Mouse (Mus musculus): ENCODE results near the gene Camsap2. TPM values are rescaled to one million over a fixed set of nuclear protein-coding genes. Genes with fewer than 3 reads are reported as not detected.

Gene Camsap2
- polyA plus RNA-seq, 1 experiment, result 7.3 TPM

DNA sequence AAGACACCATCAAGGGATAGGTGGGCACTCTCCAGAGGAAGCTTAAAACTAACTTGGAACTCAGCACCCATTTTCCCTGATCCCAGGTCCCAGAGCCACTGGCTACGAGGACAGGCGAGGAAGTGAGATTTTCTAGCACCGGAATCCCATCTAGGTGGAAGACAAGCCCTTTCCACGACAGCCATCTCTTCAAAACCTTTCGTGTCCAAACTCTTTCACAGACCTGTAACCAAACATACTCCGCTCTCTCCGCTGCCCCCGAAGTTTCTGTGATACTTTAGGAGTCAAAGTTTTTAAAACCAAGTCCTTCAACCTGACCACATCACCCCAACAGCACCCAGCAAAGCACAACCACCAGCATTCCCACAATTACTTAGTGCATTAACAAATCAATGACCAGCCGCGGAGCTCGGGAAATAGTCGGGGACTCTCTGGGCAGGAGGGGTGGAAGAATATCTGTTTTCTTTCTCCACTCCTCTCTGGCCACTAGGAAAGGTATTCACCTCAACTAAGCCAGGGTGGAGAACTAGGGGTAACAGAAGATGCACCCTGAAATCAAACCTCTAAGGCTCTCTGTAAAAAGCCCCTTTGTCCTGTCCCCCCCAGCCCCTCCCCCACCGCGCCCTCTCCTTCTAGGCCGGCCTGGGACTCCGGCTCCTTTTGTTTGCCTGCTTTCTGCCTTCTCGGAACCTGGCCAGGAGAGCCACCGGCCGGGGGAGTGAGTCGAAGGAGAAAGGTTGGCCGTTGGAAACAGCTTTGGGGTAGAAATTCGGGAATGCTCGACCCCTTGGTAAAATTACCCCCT is 112.7 kb downstream of the Camsap2 start:
- TF ChIP-seq POLR2A (IDR thresholded peaks at IDR 0.05; ENCODE audit: control insufficient read depth, extremely low read depth, insufficient read depth, low read length, poor library complexity) (no peak), CTCF (IDR thresholded peaks at IDR 0.05; ENCODE audit: borderline replicate concordance, control insufficient read depth, extremely low read depth, insufficient read depth, low read length, poor library complexity) (no peak)
- 23% methylated on average over 23 of the region's 23 CpGs for WGBS
- H3K27ac ChIP-seq (ENCODE audit: control insufficient read depth, insufficient read depth, low read length), result no peak overlapping the region

DNA sequence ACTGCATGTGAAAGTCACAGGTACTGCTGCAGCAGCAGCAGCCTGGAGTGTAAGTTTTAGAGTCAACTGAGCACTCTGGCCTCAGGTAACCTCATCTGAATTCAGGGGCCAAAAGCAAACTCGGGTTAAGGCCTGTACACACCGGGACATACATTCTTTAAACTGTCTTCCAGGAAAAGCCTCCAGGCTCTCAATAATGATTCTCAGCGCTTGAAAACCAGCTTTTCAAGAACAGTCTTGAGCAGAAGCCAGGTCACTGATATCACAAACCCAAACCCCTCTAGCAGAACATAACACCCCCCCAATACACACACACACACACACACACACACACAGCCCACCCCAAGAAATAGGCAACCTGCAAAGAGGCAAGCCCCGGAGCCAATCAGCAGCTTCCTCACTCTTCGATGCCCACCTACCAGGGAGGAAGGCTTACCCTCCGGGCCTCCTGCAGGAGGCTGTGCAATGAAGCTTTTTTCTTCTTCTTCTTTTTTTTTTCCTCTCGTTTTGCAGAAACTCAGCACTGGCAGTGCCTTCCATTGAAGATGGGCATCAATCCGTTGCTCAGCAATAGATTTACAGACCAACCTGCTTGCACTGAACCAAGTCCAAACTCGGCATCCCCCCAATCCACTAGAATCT is 113.5 kb downstream of the Camsap2 start:
- no peak overlapping the region for H3K27ac ChIP-seq (ENCODE audit: control insufficient read depth, insufficient read depth, low read length)
- H3K4me3 ChIP-seq (ENCODE audit: control insufficient read depth, insufficient read depth, low read length), result no peak overlapping the region
- no peaks in the 10 kb centered on the region; the same call in 1 of the 2 replicates for H3K27me3 ChIP-seq (ENCODE audit: control insufficient read depth, insufficient read depth, low read length)
- peaks cover 38% of the 10 kb centered on the region for H3K4me1 ChIP-seq (replicated peaks; ENCODE audit: control insufficient read depth, insufficient read depth, low read length)
- TF ChIP-seq CTCF (IDR thresholded peaks at IDR 0.05; ENCODE audit: borderline replicate concordance, control insufficient read depth, extremely low read depth, insufficient read depth, low read length, poor library complexity) (no peak), POLR2A (IDR thresholded peaks at IDR 0.05; ENCODE audit: control insufficient read depth, extremely low read depth, insufficient read depth, low read length, poor library complexity) (no peak)
- no peaks in the 10 kb centered on the region for H3K36me3 ChIP-seq (ENCODE audit: control insufficient read depth, insufficient read depth, low read length)
- WGBS, result 16% methylated on average over 9 of the region's 9 CpGs
- DNase-seq, result no peak

More for the DNA sequence above, 112.7 kb downstream of the Camsap2 start:
- Histone ChIP-seq H3K27me3 (ENCODE audit: control insufficient read depth, insufficient read depth, low read length) (no peaks in the 10 kb centered on the region; the same call in 1 of the 2 replicates), H3K36me3 (ENCODE audit: control insufficient read depth, insufficient read depth, low read length) (no peaks in the 10 kb centered on the region), H3K4me1 (replicated peaks; ENCODE audit: control insufficient read depth, insufficient read depth, low read length) (peaks cover 33% of the 10 kb centered on the region), H3K4me3 (ENCODE audit: control insufficient read depth, insufficient read depth, low read length) (no peak overlapping the region)
- no peak for DNase-seq

DNA sequence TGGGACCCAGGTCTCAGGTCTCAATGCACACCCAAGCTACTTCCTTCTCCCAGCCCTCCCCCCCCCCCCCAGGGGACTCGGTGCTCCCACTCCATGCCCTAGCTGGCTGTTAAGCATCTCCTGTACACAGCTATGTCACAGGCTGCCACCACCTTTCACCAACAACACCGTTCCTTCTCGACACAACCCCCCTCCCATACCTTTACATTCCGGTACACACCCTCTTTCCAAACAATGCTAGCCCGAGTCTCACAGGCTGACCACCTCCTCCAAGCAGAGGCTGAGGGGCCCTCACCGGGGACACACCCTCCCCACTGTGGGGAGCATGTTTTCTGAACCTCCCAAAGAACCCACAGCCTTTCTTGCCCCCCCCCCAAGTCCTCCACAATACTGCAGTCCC is 114.3 kb downstream of the Camsap2 start:
- DNase-seq, result no peak
- peaks cover 38% of the 10 kb centered on the region for H3K4me1 ChIP-seq (replicated peaks; ENCODE audit: control insufficient read depth, insufficient read depth, low read length)
- H3K4me3 ChIP-seq (ENCODE audit: control insufficient read depth, insufficient read depth, low read length), result no peak overlapping the region
- no peaks in the 10 kb centered on the region for H3K36me3 ChIP-seq (ENCODE audit: control insufficient read depth, insufficient read depth, low read length)
- TF ChIP-seq CTCF (IDR thresholded peaks at IDR 0.05; ENCODE audit: borderline replicate concordance, control insufficient read depth, extremely low read depth, insufficient read depth, low read length, poor library complexity) (no peak), POLR2A (IDR thresholded peaks at IDR 0.05; ENCODE audit: control insufficient read depth, extremely low read depth, insufficient read depth, low read length, poor library complexity) (no peak)
- 76% methylated on average over 6 of the region's 6 CpGs for WGBS
- no peak overlapping the region for H3K27ac ChIP-seq (ENCODE audit: control insufficient read depth, insufficient read depth, low read length)
- no peaks in the 10 kb centered on the region; the same call in 1 of the 2 replicates for H3K27me3 ChIP-seq (ENCODE audit: control insufficient read depth, insufficient read depth, low read length)

DNA sequence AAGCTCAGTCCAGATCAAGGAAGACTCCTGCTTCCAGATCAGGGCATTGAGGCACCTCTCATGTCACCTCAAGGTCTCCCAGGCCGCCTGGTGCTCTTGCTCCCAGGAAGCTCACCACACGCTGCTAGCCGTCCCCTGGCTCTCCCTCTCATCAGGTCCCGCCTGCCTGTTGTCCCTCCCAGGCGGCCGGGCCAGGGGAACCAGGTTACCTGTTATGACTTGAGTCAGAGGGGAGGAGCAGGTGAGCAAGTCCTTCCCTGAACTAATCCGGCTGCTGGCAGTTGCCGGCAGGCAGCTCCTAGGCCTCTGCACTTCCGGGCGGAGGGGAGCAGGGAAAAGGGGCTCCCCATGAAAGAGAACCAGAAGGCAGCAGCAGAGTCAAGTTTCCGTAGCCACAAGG is 115.7 kb downstream of the Camsap2 start:
- Histone ChIP-seq H3K27me3 (ENCODE audit: control insufficient read depth, insufficient read depth, low read length) (no peaks in the 10 kb centered on the region; the same call in 1 of the 2 replicates), H3K27ac (ENCODE audit: control insufficient read depth, insufficient read depth, low read length) (no peak overlapping the region), H3K4me3 (ENCODE audit: control insufficient read depth, insufficient read depth, low read length) (no peak overlapping the region), H3K36me3 (ENCODE audit: control insufficient read depth, insufficient read depth, low read length) (no peaks in the 10 kb centered on the region), H3K4me1 (replicated peaks; ENCODE audit: control insufficient read depth, insufficient read depth, low read length) (peaks cover 38% of the 10 kb centered on the region)
- WGBS, result 85% methylated on average over 11 of the region's 11 CpGs
- DNase-seq, result no peak
- no peak for TF ChIP-seq POLR2A (IDR thresholded peaks at IDR 0.05; ENCODE audit: control insufficient read depth, extremely low read depth, insufficient read depth, low read length, poor library complexity)
- no peak for TF ChIP-seq CTCF (IDR thresholded peaks at IDR 0.05; ENCODE audit: borderline replicate concordance, control insufficient read depth, extremely low read depth, insufficient read depth, low read length, poor library complexity)

DNA sequence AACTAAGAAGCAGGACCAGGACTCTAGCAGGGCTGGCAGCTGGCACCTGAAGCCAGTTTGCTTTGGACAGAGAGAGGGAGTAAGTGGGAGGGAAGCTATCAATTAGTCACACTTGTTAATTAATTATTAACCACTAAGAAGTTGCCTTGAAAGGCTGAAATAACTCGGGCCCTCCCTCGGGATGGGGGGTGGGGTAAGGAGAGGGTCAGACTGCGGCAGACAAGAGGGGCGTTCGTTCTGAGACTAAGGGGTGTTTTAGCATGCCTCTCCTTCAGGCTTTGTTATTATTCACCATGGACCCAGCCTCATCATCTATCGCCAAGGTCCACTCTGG is 116.9 kb downstream of the Camsap2 start:
- no peaks in the 10 kb centered on the region for H3K36me3 ChIP-seq (ENCODE audit: control insufficient read depth, insufficient read depth, low read length)
- TF ChIP-seq POLR2A (IDR thresholded peaks at IDR 0.05; ENCODE audit: control insufficient read depth, extremely low read depth, insufficient read depth, low read length, poor library complexity), result no peak
- TF ChIP-seq CTCF (IDR thresholded peaks at IDR 0.05; ENCODE audit: borderline replicate concordance, control insufficient read depth, extremely low read depth, insufficient read depth, low read length, poor library complexity), result no peak
- no peak overlapping the region for H3K27ac ChIP-seq (ENCODE audit: control insufficient read depth, insufficient read depth, low read length)
- DNase-seq, result no peak
- peaks cover 31% of the 10 kb centered on the region for H3K4me1 ChIP-seq (replicated peaks; ENCODE audit: control insufficient read depth, insufficient read depth, low read length)
- 93% methylated on average over 6 of the region's 6 CpGs for WGBS
- H3K4me3 ChIP-seq (ENCODE audit: control insufficient read depth, insufficient read depth, low read length), result no peak overlapping the region
- H3K27me3 ChIP-seq (ENCODE audit: control insufficient read depth, insufficient read depth, low read length), result no peaks in the 10 kb centered on the region; the same call in 1 of the 2 replicates

DNA sequence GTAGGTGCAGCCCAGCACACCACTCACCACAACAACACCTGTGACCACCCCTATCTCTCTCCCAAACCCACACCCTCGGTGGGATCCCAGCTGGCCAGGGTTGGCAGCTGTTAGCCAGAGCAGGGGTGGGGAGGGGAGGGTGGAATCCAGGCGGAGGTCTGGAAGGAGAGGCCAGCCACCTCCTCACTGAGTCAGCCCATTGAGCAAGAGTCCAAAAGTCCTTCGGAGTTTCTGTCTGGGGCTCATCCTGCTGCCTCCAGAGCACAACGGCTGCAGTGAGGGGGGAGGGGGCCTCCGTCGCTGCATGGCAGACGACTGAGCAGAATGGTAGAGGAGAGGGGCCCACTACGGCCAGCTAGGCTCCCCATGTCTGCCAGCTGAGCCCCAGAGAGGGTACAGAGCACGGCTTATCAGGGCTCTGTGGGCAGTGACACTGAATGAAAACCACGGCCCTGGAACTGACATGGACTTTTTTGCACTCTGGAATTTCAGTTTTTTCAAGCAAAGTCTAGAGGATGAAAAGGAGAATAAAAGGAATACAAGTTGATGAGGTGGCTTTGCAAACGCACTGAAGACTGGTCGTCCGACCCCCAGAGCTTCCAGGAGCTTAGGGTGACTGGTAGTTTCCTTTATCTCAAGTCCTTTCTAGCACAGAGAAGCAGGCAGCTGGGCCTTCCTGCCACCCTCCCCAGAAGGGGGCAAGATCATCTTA is 117.4 kb downstream of the Camsap2 start:
- TF ChIP-seq CTCF (IDR thresholded peaks at IDR 0.05; ENCODE audit: borderline replicate concordance, control insufficient read depth, extremely low read depth, insufficient read depth, low read length, poor library complexity) (no peak), POLR2A (IDR thresholded peaks at IDR 0.05; ENCODE audit: control insufficient read depth, extremely low read depth, insufficient read depth, low read length, poor library complexity) (no peak)
- 42% methylated on average over 13 of the region's 13 CpGs for WGBS
- DNase-seq, result no peak
- H3K4me1 ChIP-seq (replicated peaks; ENCODE audit: control insufficient read depth, insufficient read depth, low read length), result peaks cover 31% of the 10 kb centered on the region
- H3K36me3 ChIP-seq (ENCODE audit: control insufficient read depth, insufficient read depth, low read length), result no peaks in the 10 kb centered on the region
- no peaks in the 10 kb centered on the region; the same call in 1 of the 2 replicates for H3K27me3 ChIP-seq (ENCODE audit: control insufficient read depth, insufficient read depth, low read length)
- H3K27ac ChIP-seq (ENCODE audit: control insufficient read depth, insufficient read depth, low read length), result no peak overlapping the region
- no peak overlapping the region for H3K4me3 ChIP-seq (ENCODE audit: control insufficient read depth, insufficient read depth, low read length)
